Mouse (Mus musculus): Measurements from ENCODE around the gene Unc93b1.

The Unc93b1 gene

DNA sequence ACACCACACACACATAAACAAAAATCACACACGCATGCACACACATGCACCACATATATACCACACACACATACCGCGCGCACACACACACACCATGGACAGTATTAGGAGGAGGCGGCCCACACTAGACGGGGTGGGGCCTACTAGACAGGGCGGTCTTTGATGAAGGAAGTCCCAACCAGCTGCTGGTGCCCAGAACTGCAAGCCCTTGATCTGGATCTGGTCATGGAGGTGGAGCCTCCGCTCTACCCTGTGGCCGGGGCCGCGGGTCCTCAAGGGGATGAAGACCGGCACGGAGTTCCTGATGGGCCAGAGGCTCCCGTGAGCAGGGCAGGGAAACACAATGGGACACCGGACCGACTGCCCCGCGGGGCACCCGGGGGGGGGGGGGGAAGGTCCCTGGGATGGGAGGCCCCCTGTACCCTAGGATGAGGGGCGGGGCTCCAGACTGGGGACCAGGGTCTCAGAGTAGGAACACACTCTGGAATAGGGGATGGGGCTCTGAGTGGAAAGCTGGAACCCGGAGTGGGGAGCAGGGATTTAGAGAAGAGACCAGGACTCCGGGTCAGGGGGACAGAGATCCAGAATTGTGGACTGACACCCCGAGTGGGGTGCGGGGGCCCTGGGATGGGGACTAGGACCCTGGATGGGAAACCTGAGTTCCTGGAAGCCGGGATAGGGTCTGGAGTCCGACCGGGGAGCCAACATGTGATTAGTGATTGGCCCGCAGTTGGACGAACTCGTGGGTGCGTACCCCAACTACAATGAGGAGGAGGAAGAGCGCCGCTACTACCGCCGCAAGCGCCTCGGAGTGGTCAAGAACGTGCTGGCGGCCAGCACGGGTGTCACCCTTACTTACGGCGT, at the start of gene Unc93b1:
Gene Unc93b1, plus strand, starts transcription at position 155 of the 864 bp plus-strand sequence.
- DNase-seq (ENCODE audit: low spot score) = peak; percentile 38

DNA sequence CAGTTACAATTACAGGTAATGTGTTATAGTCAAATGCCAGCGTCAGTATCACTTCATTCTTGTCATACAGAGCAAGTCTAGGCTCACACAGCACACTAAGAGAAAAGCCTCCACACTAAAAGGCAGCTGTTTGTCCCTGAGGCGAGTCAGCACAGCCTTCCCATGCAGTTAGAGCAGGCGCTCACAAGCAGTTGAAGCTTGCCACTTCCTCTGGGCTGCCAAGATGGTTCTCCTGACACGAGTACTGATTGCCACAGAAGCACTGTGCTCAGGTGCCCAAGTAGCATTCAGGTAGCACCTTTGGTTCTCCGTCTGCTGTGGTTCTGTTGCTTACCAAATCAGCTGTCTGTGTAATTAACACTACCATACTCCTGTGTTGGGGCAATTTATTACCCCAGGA, 45.9 kb upstream of the Unc93b1 start:
- no peak for DNase-seq (ENCODE audit: low spot score)

- DNase-seq (ENCODE audit: low spot score) = no peak
These were observed 44.8 kb upstream of the Unc93b1 start for GRCm38 (mm10) chr19:3890181-3890580.

DNA sequence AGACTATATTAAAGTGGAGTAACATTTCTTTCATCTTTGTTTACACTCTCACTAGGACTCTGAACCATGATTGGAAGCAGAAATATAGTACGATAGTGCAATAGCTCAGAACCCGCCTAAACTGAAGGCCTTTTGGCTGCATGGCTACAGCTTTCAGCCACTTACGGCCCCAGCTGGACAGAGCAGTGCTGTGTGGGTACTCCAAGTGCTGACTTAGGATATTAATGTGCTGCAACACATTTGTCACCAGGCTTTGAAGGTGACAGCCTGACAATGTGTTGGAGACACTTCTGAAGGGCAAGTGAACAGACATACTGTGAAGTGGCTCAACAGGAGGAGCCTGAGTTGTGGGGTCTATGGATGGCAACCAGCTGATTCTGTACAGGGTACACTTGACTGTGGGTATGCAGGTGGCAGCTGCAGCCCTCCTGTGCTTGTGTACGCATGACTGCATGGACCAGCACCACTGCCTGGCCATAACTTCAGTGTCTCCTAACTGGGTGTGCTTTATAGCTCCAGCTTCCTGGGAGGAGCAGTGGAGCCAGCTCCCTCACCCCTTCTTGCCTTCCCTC, 41.4 kb upstream of the Unc93b1 start:
- no peak for DNase-seq (ENCODE audit: low spot score)

DNA sequence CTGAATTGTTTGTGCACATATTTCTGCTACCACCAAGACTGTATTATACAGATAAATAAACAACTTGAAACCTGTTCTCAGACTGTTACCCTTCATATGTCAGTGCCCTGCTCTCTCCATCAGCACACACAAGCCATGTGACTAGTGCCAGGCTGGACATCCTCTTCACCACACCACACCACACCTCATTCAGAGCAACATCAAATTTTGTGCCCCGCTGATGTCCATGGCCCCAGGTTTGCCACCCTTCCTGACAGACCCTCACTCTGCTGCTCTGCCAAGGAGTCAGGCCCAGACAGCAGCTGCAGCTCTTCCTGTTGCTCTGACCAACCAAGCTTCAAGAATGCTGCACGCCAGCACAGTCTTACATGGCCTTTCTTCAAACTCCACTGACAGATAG, 40.7 kb upstream of the Unc93b1 start:
- no peak for DNase-seq (ENCODE audit: low spot score)

- peak; percentile 73 for DNase-seq (ENCODE audit: low spot score)
These were observed 39.8 kb upstream of the Unc93b1 start for GRCm38 (mm10) chr19:3895171-3895631.

DNA sequence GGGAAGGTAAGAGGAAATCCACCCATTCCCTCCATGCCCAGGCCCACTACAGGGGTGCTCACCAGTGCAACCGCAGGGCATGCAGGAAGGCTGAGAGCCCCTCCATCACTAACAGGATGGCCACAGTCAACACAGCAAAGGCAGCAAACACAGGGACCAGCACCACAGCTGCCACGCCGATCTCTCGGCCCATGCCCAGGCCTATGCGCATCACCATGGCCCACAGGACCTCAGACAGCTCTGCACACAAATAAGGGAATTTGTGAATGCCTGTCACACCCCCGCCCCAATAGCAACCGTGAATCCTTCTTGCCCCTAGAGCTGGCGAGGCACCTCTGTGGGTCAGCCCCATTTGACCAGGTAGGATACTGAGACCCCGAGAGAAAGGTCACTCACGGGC, 38.8 kb upstream of the Unc93b1 start:
- DNase-seq (ENCODE audit: low spot score) = no peak

GRCm38 (mm10) chr19:3897557-3897956, 37.4 kb upstream of the Unc93b1 start:
- DNase-seq (ENCODE audit: low spot score) = no peak

- DNase-seq (ENCODE audit: low spot score) = no peak
These were observed 36.0 kb upstream of the Unc93b1 start for GRCm38 (mm10) chr19:3898952-3899351.

DNA sequence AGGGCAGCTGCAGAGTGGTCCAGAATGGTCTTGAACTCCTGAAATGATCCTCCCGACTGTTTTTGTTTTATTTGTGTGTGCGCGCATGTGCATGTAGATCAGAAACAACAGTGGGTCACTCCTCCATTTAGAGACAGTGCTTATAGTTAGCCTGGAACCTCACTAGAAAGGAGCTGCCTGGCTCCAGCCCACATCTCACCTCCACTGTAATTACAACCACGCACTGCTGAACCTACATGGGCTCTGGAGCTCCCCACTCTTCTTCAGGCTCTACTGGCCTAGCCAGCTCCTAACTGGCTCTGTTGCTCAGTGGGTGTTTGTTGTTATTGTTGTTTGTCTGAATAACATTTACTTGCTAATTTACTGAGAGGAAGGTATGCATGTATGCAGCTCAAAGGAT, 35.4 kb upstream of the Unc93b1 start:
- no peak for DNase-seq (ENCODE audit: low spot score)

- no peak for DNase-seq (ENCODE audit: low spot score)
These were observed 32.0 kb upstream of the Unc93b1 start for GRCm38 (mm10) chr19:3902966-3903365.

DNA sequence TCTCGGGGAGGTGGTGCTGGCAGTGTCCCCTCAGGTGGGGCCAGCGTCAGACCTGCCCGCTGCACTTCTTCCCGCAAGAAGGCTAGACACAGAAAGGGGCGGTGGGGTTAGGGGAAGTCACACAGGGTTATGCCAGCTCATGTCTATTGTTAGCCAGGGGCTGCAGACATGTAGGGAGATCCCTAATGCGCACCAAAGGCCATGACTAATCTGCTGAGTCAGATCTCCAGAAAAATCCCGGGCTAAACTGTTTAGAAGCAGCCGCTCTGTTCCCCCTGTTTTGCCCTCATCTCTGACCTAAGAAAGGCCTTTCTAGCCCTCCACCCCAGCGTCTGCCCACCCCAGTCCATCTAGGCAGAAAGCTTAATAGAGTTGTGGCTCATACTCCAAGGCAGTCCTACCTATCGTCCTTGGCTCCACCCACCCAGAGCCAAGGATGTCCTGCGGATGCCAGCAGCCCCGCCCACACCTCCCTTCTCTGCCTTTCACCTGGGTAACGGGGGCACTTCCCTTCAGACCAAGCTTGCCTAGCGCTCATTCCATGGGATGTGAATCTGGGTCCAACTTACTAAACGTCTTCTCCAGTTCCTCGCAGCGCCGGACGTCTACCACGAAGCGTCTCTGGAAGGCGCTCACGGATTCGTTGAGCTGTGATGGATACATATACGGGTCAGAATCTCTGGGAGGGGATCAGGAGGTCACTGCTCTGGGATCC, 31.2 kb upstream of the Unc93b1 start:
- no peak for DNase-seq (ENCODE audit: low spot score)

GRCm38 (mm10) chr19:3904363-3904675, 30.7 kb upstream of the Unc93b1 start:
- DNase-seq (ENCODE audit: low spot score) = no peak

DNA sequence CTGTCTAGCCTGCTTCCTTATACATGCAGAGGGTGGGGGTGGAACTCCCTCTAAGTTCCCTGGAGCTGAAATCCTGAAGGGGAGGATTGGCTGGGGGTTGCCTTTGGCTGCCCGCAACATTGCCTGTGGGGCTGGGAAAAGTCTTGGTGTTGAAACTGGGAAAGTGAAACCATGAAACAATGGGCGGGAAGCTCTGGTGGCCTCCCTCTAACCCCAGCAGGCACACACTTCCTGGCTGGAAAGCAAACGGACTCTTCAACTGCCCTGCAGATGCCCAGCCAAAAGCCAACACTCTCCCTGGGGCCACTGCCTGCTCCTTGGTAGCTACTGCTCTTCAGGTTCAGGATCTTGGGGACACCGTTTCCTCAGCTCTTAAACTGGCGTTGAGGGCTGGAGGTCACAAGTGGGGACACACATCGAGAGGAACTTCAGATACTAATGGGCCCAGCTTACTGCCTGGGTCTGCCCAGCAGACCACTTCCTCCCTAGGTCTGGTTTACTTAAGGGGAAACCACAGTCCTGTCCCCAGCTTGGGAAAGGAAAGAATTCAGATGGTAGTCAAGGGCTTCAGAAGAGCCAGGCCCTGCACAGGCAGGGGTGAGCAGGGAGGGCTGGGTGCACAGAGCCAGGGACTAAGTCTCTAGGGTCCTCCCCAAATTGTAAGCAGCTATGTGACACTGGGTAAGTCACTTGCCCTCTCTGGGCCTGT, 29.6 kb upstream of the Unc93b1 start:
- no peak for DNase-seq (ENCODE audit: low spot score)

DNA sequence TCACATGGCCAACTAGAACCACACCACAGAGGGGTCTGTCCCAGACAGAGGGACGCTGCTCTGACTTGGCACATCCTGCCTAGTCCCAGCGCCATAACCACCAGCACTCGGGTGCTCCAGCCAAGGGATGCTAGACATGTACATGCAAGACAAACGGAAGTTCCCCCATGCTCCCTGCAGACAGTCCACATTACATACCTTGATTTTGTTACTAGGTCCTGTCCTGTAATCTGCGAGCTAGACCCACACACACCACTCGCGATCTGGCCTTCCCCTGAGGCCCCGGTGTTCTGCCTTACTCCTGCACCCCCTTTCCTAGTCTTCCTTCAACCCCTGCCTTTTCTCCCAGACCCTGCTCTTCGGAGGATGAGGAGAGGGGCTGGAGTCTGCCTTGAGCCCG, 28.7 kb upstream of the Unc93b1 start:
- DNase-seq (ENCODE audit: low spot score) = no peak

- DNase-seq (ENCODE audit: low spot score) = peak; percentile 89
These were observed 27.9 kb upstream of the Unc93b1 start, which contains the start of gene Tcirg1 for GRCm38 (mm10) chr19:3906795-3907786. TSS of gene Tcirg1 (minus strand) at chr19:3907133.

DNA sequence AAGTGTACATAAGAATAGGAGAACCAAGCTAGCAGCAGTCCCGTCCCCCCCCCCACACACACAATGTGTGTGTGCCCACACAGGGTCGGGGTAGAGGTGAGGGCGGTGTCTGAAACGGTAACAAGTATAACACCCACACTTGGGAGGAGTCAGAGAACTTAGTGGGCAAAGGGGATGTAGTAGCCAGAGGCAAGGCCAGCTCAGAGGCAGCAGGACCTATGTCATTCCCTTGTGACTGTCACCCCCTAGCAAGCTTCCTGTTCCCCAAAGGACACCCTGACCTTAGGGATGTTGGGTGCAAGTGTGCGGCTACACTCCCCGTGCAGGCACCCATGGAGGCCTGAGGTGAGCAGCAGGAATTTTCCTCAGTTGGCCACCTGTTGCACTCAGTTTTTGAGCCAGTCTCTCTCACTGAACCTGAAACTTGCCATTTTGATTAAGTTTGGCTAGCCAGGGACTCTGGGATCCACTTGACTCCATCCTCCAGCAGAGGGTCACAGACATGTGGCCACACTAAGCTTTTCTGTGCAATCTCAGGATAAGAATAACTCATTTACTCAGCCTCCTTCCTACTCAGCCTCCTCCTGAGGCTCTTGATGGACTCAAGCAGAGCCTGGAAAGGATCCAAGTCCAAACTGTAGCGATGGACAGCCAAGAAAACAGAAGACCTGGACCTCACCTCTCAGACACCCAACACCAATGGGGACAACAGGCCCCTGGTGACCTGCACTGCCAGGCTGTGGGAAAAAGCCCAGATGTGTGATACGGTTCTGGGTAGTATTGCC, 26.9 kb upstream of the Unc93b1 start:
- DNase-seq (ENCODE audit: low spot score) = no peak

- DNase-seq (ENCODE audit: low spot score) = no peak
These were observed 24.8 kb upstream of the Unc93b1 start for GRCm38 (mm10) chr19:3910206-3910605.

GRCm38 (mm10) chr19:3912337-3913204, 22.4 kb upstream of the Unc93b1 start, which contains the start of gene Ndufs8:
TSS of gene Ndufs8 (minus strand) at chr19:3912774.
- DNase-seq (ENCODE audit: low spot score) = peak; percentile 99

All from yolk sac, embryonic 10.5 days (tissue).